Mouse (Mus musculus) left cerebral cortex, postnatal 25 days (tissue): ENCODE measurements around the gene Samd5. TPM values are rescaled to one million over a fixed set of nuclear protein-coding genes. Genes with fewer than 3 reads are reported as not detected.
A peak's percentile ranks its signal among the peaks of the same experiment; 100 is the strongest.

Experiments
- DNase-seq, 2 experiments: peaks; one replicate each; pipeline ENCODE4 v3.0.0; 2022; ENCODE audit warnings: low spot score in 2 of 2, mixed read lengths in 1 of 2
- intact Hi-C: fragments of 180-260 bp; cut with DNase I; formaldehyde crosslinking; loops from one replicate; pipeline ENCODE4 v1.15.1; 2025
- total RNA-seq, 2 experiments: library from RNA; stranded (reverse); gene quantifications; 2 replicates each; pipeline ENCODE4 v1.2.3; 2021

Samd5 gene
- total RNA-seq = 10 to 100 TPM; 10.0 to 10.6 TPM

GRCm38 (mm10) chr10:9674561-9675521 lies at the start of gene Samd5:
Gene Samd5, minus strand, starts transcription at chr10:9675208.
- intact Hi-C loops = loop anchor here (1.0 to 5.0 kb wide), 2 partner anchors 100 to 883 kb away; no protein-coding TSS in a partner anchor
- peak; percentile 57 to 73 for DNase-seq

- no peak for DNase-seq
- intact Hi-C loops = no loop called here
Measured at GRCm38 (mm10) chr10:9722519-9723303, 47.7 kb upstream of the Samd5 start.

- DNase-seq = no peak
- intact Hi-C loops = no loop called here
Measured at GRCm38 (mm10) chr10:9720027-9720426, 45.0 kb upstream of the Samd5 start.

- DNase-seq = no peak
- intact Hi-C loops = no loop called here
Measured at GRCm38 (mm10) chr10:9718086-9718485, 43.1 kb upstream of the Samd5 start.

GRCm38 (mm10) chr10:9704956-9705355 lies 29.9 kb upstream of the Samd5 start:
- intact Hi-C loops = no loop called here
- DNase-seq = no peak

- no peak for DNase-seq
- intact Hi-C loops = no loop called here
Measured at GRCm38 (mm10) chr10:9699071-9699761, 24.2 kb upstream of the Samd5 start.

GRCm38 (mm10) chr10:9698141-9698540 lies 23.1 kb upstream of the Samd5 start:
- intact Hi-C loops = no loop called here

GRCm38 (mm10) chr10:9696543-9697141 lies 21.6 kb upstream of the Samd5 start:
- intact Hi-C loops = no loop called here
- no peak for DNase-seq

More at GRCm38 (mm10) chr10:9698141-9698540, 23.1 kb upstream of the Samd5 start:
- DNase-seq = no peak

- intact Hi-C loops = no loop called here
- DNase-seq = no peak
Measured at GRCm38 (mm10) chr10:9693990-9694699, 19.1 kb upstream of the Samd5 start.

- DNase-seq = no peak
- intact Hi-C loops = no loop called here
Measured at GRCm38 (mm10) chr10:9680928-9681327, 5.9 kb upstream of the Samd5 start.

GRCm38 (mm10) chr10:9679911-9680310 lies 4.9 kb upstream of the Samd5 start:
- intact Hi-C loops = loop anchor here (5.0 kb wide), 1 partner anchor 888 kb away; no protein-coding TSS in a partner anchor
- DNase-seq = no peak

GRCm38 (mm10) chr10:9678071-9678470 lies 3.1 kb upstream of the Samd5 start:
- intact Hi-C loops = loop anchor here (5.0 kb wide), 1 partner anchor 886 kb away; no protein-coding TSS in a partner anchor
- DNase-seq = no peak

- intact Hi-C loops = loop anchor here (1.0 to 5.0 kb wide), 3 partner anchors 624 to 885 kb away; no protein-coding TSS in a partner anchor
- DNase-seq = peak; percentile 74 to 87
Measured at GRCm38 (mm10) chr10:9676886-9677285, 1.9 kb upstream of the Samd5 start.

- intact Hi-C loops = loop anchor here (2.0 to 5.0 kb wide), 2 partner anchors 664 to 884 kb away; no protein-coding TSS in a partner anchor
- no peak for DNase-seq
Measured at GRCm38 (mm10) chr10:9676418-9676786, 1.4 kb upstream of the Samd5 start.

GRCm38 (mm10) chr10:9675550-9676417 lies 776 bp upstream of the Samd5 start:
- intact Hi-C loops = loop anchor here (1.0 to 5.0 kb wide), 3 partner anchors 100 to 883 kb away; no protein-coding TSS in a partner anchor
- DNase-seq = peak; percentile 14 to 33

- no peak for DNase-seq
- intact Hi-C loops = no loop called here
Measured at GRCm38 (mm10) chr10:9673276-9673675, 1.7 kb downstream of the Samd5 start.

- intact Hi-C loops = no loop called here
- no peak for DNase-seq
Measured at GRCm38 (mm10) chr10:9672751-9673150, 2.3 kb downstream of the Samd5 start.

GRCm38 (mm10) chr10:9670351-9670750 lies 4.7 kb downstream of the Samd5 start:
- no peak for DNase-seq

More at GRCm38 (mm10) chr10:9670351-9670750, 4.7 kb downstream of the Samd5 start:
- intact Hi-C loops = no loop called here
